Mouse (Mus musculus): ENCODE measurements around the gene Slmap.

Gene Slmap

DNA sequence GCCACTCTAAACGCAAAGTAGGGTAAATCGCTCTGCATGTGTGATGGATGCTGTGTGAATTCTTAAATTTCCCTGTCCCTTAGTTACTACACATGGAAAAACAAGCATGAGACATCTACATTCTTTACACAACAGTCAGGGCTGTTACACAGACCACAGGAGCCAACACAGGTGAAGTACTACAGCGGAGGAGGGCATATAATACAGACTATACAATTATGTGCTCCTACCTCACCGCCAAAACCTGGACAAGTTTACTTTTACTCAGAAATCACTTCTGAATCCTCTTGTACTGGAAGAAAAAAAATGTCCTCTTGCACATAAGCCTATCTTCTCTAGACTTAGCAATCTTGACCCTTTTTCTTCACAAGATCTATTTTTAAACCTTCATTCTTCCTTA is 66.8 kb downstream of the Slmap start:
- DNase-seq (ENCODE audit: low spot score): no peak

DNA sequence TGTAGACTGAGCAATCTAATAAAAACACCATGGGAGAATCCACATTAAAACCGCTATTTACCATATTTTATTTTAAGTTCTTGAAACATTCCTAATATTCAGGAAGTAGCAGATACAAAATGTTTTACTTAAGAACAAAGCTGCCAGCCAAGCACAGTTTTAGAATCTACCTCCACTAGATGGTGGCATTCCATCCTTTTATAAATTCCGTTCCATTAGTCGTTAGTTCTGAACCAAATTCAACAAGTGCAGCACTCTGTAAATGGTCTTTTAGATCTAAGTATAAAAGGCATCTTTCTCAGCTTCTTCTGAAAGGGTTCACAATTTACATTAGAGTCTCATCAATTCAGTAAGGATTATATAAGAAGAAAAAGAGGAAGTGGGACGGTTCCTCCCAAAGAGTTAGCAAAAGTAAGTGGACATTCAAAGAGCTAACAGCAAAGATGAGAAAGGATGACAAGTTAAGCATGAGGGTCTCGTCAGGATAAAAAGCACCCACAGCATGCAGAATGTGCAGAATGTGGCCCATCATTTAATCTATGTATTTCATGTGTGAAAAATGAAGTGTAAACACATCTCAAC is 68.1 kb downstream of the Slmap start:
- DNase-seq (ENCODE audit: low spot score): no peak

DNA sequence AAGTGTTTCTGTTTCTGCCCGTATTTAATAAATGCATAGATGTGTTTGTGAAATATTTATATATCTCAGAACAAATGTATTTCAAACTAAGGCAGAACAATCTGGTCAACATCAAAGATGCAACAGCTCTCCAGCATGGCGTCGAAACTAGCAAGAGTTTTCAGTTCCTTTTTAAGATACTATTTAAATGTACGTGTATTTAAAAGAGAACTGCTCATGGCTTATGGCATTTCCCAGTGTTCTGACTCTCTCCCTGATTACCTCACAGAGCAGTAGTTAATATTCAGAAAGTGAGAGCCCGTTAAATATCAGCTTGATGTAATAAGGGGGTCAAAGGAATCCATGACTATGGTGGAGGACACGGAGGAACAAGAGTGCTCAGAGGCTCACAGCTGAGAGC is 68.8 kb downstream of the Slmap start:
- no peak for DNase-seq (ENCODE audit: low spot score)

DNA sequence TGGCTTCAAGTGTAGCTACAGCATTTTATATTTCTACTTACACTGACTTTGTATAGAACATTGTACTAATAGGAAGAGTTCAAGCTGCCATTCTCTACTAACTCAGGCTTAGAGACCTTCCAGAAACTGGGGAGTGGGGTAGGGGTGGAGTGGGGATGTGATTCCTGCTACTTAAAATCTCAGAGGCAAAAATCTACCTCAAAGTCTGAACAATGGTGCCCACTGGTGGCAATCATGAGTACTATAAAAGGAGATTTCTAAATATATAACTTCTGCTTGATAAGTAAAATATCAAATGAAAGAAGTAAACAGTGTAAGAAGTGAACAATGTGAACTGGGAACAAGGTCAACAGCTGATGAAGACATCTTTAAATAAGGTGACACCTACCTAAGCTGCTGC is 75.2 kb downstream of the Slmap start:
- no peak for DNase-seq (ENCODE audit: low spot score)

DNA sequence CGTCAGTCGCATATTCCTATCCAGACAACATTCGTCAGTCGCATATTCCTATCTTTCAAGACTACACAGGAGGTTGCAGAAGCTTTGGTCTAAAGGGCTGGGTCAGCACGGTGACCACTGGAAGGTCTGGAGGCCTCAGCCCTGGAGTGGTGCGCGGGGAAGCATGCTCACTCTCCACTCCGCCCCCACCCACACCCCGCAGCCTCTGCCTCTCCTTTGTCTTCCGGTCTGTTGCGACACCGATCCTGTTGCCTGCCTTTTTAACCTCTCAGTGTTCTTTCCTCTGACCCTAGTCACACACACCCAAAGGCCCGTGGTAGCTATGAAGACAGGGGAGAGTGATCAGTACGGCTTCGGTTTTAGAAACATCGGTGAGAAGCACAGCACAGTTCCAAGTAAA is 79.9 kb downstream of the Slmap start:
- no peak for DNase-seq (ENCODE audit: low spot score)

DNA sequence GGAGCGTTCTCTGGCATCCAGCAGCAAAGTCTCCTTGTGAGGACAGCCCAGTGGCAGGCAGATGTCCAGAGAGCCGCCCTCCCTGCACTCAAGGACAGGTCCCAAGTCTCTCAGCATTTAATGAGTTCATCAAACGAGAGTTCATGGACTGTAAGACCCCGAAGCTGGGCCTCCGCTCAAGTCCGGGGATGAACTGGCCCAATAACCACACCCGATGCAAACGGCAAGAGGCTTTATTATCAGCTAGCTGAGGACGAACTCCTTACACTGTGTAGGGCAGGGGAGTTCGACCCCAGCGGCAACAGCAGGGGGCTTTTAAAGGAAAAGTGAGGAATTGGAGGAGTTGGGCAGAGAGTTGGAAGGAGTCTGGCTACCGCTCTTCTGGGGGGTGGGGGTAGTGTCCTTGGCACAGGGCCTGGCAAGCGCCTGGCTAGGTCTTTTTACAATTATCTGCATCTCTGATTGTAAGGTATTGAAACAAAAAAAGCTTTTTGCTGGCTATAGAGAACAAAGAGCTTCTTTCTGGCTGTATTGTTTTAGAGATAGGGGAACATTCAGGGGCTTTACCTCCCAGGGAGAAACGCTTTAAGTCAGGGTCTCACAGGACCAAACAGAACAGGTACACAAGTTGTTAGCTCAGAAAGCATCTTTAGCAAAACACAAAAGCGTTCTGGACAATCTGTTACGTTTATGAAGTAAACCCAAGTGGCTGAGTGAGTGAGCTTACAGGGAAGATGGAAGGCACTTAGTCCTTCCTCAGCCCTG is 84.5 kb downstream of the Slmap start:
- no peak for DNase-seq (ENCODE audit: low spot score)

DNA sequence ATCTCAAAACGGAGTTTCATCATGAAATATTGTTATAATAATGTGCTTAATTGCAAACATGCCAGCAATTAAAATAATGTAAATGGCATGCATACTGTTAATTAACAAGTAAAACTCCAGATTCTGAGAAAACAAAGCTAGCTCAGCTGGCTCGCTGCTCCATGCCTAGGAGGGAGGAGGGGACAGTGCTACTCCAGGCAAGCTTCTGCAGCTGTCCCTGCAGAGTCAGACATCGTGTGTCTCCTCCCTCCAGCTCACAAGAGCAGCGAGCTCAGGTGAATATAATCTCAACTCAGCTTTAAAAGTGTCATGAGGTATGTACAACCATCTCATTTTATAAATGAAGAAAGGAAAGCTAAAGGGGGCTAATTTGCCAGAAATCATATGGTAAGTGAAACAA is 86.2 kb downstream of the Slmap start:
- DNase-seq (ENCODE audit: low spot score): no peak

DNA sequence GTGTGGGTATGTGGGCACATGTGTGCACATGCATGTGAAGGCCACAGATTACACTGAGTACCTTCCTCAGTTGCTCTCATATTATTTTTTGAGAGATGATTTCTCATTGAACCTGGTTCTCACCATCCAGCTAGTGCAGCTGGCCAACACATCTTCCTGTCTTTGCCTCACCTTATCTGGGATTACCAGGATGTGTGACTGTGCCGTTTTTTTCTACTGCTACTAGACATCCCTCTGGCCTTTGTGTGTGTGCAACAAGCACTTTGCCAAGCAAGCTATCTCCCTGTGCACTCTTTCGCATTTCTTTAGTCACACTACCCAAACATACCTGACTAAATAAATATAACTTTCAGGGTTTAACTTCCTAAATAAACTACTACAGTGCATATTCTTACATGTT is 87.5 kb downstream of the Slmap start:
- DNase-seq (ENCODE audit: low spot score): no peak

DNA sequence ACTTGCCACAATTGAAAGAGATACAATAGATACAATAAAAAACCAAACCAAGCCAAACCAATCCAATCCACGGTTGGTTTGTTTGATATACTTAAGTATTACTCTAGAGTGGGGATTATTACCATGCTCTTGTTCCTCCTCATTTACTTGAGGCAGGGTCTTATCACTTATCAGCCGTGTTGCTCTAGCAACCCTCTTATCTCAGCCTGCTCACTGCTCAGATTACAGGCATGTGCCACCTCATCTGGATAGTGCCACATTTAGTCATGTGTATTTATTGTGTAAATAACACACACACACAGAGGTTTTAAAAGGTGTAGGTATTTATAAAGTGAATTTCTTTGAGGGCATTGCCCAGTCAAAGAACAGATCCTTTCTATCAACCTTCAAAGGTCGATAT is 88.2 kb downstream of the Slmap start:
- DNase-seq (ENCODE audit: low spot score): no peak

DNA sequence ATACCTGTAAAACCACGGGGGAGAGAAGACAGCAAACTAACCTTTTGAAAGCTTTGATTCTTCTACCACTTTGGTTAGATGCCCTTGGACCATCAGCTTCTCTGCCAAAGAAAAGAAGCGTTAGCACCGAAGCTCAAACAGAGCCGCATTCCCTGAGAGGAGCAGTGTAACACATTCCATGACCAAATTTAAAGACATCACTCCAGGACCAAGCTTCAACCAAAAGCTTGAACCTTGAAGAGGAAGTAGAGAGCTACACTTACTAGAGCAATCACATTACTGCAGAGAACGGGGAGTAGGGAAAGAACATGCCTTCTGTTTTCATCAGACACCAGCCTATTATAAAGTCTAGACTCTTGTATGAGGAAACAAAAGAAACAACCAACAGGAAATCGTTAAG is 92.2 kb downstream of the Slmap start:
- DNase-seq (ENCODE audit: low spot score): no peak

DNA sequence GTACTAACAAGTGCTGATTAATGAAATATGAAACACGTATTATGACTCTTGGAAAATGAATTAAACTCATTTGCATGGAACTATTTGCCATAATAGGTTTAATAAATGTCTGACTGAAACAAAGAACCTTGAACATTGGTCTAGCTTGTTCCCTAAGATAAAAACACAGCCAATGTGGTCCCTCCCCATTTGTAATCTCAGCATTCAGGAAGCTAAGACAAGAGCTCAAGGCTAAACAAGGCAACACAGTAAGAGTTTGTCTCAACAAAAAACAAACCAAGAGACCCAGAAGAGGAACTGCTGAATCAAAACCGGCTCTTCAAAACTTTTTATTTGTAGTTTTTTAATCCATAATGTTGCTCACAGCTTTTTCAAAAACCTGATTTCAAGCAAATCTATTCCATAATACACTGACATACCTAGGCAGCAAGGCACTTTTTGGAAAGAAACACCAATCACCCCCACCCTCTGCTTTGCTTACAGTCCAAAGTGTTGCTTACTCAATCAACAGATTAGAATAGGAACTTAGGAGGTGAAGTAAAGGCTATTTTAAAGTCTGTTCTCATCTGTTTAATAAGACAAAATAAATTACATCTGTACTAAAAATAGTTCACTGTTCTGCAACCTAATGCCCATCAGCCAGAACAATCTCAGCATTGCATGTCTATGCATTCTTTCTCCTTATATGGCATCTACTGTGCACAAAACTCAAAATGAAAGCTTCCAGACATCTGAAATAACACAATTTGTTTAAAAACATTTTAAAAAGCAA is 93.5 kb downstream of the Slmap start:
- no peak for DNase-seq (ENCODE audit: low spot score)

DNA sequence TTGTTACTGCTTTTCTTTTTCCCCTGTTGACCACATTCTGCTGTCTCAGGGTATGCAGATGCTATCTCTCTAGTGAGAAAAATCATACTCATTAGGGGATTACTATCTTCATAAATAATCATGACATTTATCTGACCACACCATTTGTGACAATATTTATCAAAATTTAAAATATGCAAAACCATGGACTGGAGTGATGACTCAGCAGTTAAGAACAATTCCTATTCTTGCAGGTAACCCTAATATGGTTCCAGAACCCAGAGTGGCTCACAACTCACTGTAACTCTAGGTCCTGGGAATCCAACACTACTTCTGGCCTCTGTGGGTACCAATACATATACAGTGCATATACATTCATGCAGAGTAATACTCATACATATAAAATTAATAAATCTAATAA is 94.7 kb downstream of the Slmap start:
- DNase-seq (ENCODE audit: low spot score): no peak

DNA sequence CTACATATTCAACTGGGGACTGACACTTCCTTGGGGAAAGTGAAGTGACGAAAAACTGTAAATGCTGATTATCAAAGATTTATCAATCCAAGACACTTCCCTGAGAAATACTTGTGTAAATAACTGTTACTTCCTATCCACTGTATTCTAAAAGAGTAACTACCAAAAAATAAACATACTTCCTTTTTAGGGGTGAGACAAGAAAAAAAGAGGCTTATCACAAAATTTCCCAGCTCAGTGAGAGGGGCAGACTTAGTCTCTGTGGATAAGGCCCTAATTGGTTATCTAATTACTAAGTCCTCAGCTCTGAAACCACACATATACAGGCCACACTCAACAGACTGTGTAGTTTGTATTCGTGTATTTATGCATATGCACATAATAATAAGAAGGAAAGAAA is 97.0 kb downstream of the Slmap start:
- no peak for DNase-seq (ENCODE audit: low spot score)

DNA sequence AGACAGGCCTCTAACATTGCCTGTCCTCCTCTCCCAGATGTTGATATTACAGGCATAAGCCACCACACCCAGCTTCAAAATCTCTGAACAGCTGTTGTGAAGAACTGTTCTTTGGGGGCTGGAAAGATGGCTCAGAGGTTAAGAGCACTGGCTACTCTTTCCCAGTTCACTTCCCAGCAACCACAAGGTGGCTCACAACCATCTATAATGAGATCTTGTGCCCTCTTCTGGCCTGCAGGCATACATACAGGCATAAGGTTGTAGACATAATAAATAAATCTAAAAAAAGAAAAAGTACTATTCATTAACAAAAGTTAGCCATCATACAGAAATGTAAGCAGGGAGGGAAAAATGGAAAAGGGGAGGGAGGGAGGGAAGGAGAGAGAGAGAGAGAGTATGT is 98.4 kb downstream of the Slmap start:
- DNase-seq (ENCODE audit: low spot score): no peak

DNA sequence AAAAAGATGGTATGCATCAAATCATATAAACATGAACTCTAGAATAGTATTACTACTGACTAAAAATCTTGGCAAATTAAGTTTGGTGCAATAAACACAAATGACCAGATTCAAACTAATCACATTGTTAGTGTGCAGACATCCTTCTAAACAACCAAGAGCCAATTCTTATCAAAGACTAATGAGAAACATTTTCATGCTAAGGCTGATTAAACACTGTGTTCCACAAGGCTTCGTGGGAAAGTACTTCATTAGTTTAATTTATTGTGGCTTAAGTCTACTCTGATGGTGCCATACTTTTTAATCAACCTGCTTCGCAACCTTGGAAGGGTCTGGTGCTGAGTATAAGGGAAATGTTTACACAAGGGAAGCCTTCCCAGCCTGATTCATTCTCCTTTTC is 102.4 kb downstream of the Slmap start:
- no peak for DNase-seq (ENCODE audit: low spot score)

DNA sequence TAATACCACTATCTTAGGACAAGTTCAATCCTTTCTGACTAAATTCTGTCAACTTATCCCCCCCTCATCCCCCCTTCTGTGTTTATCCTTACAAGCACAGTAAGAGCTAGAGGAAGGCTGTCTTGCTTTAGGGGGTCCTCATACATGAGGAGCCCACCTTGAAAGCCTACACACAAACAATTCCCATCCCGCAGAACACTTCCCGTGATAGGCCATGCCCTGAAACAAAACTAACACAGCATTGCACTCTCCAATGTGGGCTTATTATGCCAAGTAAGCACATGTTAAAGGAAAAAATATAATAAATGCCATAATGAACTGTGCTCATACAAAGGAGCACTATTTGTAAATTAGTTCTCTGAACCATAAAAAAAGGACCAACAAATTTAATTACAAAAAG is 102.8 kb downstream of the Slmap start:
- DNase-seq (ENCODE audit: low spot score): no peak

DNA sequence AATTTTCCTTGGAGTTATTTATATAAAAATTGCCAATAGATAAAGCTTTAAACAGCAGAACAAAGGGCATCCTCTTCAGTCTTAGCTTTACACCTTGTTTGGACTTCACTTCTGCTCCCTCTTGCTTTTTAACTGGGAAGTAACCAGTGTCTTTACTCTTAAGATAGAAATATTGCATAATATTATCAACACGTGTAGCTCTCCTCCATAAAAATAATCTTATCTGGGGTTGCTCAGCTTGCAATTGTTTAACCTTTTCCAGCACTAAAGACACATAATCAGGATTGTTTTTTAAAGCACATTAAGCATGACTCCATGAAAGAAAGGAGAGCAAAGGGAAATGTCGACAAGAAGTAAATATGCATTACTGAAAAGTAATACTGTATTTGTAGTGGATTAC is 114.5 kb downstream of the Slmap start:
- DNase-seq (ENCODE audit: low spot score): no peak

DNA sequence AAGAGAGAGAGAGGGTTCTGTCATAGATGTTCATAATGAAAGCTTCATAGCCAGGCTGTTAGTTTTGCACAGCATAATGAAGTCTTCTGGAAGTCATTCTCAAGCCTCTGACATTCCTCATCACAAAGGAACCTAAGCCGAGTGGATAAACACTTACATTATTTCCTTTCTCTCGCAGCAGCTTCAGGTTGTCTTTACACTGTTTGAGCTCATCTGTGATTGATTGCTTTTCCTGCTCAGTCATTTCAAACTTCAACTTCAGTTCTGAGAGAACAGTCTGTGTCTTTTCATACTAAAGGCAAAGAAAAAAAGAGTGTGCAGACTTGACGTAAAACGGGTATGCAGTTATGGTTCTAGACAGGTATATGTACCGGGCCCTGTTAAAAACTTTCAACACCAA is 116.8 kb downstream of the Slmap start:
- DNase-seq (ENCODE audit: low spot score): no peak

DNA sequence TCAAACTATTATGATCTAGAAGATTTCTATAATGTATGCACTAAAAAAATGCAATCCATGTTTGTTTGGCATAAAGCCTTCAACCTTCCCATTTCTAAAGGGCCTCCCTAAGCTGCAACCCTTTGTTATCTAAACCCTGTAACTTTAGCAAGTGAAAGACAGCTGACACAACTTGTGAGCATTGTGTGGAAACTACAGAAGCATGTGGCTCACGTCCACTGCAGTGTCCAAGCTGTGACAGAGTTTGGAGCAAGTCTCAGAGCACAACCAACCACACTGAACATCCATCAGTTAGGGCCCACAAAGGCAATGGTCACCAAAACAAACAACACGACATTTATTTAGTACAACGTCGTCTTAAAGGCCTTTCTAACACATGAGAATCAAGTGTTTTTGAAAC is 117.6 kb downstream of the Slmap start:
- no peak for DNase-seq (ENCODE audit: low spot score)

DNA sequence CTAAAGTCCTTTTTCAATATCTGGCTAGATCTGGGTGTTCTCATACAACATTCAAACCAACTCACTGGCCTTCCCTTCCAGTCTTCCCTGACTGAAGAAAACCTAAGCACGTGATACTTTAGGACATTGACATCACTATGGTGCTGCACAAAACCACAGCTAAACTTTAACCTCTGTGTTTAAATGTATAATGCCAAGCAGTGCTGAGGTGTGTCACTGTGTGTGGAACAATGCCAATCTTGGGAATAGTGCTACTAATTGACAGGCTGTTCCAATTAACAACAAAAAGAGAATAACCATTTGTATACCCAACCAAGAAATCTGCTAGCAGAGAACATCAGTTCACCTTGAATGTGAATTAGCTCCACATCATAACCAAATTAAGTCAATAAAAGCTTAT is 121.2 kb downstream of the Slmap start:
- DNase-seq (ENCODE audit: low spot score): no peak

DNA sequence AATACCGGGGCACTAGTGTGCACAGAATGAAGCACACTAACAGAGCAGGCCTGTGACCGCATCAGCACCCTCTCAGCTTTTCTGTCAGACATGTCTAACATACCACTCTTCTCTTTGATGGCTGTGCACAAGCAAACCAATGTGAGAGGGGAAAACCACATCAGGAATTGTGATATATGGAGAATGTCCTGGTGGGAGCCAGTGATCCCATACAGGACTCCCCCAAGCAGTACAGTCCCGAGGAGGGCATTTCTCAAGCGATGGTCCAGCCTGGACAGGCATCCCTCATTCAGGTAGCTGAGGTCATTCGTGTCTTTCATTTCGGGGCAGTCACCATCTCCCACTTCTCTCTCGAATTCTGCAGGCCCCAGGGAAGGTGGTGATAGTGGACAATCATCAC is 128.0 kb downstream of the Slmap start:
- DNase-seq (ENCODE audit: low spot score): no peak

DNA sequence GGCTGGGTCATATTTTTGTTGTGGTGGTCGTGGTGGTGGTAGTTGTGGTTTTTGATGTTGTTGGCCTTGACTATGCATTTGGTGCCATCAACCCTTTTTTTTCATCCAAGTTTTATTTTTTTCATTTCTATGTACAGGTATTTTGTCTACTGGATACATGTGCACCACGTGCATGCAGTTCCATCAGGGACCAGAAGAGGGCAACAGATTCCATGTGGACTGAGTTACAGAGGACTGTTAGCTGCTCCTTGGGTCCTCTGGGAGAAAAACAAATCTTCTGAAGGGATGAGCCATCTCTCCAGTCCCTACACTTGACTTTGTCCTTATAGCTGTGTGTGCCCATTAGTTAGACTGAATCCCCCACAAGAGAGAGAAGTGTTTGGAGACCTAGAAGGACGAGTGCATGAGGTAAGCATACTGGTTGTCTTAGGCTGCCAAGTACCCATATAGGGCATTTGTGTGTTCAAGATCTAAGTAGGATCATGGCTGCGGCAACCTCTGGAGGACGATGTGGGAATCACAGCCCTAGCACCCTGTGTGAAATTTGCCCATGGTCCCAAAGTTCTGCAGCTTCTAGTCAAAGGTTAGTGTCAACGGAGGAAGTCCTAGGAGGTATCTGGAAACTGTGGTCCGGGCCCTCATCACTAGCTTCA is 136.1 kb downstream of the Slmap start:
- DNase-seq (ENCODE audit: low spot score): no peak

DNA sequence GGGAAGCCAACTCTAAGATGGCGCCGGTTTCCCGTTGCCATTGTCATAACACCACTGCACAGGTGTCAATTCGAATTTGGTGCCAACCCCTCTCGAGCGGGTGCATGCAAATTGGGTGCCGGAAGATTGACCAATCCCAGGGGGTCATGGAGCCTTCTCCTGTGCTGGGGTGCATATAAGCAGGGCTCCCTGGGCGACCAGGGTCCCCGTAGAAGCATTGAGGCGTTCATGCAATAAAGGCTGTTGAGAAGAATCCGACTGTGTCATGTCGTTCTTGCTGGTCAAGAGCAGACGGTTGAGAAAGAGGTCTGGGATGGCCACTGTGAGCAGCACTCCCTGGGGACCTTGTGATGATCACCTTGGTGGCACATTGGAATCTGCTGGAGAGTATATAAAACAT is 142.9 kb downstream of the Slmap start:
- DNase-seq (ENCODE audit: low spot score): no peak

All from left cerebral cortex, adult 11 months (tissue).